8 mouse cellular contexts compared by ENCODE assay signal in the genomic region with DNA sequence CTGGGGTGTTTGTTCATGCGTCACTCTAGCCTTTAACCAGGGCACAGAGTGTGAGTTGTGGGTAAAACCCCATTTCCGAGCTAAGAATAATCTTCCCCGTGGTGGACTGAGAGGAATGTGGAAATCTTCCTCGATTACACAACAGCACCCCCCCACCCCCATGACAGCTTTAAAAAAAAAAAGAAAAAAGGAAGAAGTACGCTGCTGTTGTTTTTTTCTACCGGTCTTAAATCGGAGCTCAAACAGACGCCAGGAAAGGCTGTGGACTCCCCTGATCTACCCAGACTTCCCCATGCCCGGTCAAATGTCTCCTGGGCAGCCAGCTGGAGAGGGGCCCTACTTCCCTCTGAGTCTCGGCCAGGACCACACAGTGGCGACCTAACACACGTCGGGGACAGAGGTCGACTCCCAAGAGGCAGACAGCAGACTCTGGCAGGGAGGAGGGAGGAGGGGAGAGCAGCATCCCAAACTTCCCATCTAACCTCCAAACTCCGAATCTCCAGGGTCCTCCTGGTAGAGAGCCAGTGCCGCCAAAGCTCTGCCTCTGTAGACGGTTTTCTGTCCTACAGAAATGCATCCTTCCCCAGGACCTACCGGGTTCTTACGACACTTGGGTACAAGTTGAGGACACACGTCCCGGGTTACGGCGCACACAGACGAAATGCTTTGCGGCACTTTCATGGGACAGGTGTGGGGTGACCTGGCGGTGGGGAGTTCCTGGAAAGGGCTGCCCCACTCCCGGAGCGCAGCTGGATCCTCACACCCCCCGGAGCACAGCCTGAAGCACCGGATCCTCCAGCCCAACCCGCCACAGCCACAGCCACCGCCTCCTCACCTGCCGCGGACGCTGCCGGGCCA. TPM values are rescaled to one million over a fixed set of nuclear protein-coding genes. Genes with fewer than 3 reads are reported as not detected.
DNase-seq lines count a peak whose midpoint lies in the region; ATAC-seq and TF ChIP-seq lines count a peak whose summit lies in the region.

No protein-coding gene starts in this region.

- peak; percentile 30; the same call in 1 of the 2 replicates for ATAC-seq in hindbrain, postnatal 0 days
- peak; percentile 67 for ATAC-seq in megakaryocyte progenitor cell, adult 5-6 weeks (replicated peaks; ENCODE audit: poor library complexity)

- peak overlapping the region; percentile 77 for H3K4me2 ChIP-seq in hindbrain, postnatal 0 days (ENCODE audit: low read depth, low read length)

- intact Hi-C loops in left cerebral cortex, postnatal 25 days (cut with DNase I), result loop anchor here (1.0 to 5.0 kb wide), 3 partner anchors 38 to 483 kb away; partner anchors contain the start of genes Lig3, Nle1 and Tmem132e

- no peak for TF ChIP-seq CTCF in hindbrain, postnatal 0 days (IDR thresholded peaks at IDR 0.05; ENCODE audit: low read depth)

- H3K36me3 ChIP-seq in hindbrain, postnatal 0 days (ENCODE audit: insufficient read depth, low read length), result no peaks in the 10 kb centered on the region

- DNase-seq in ovary, adult 18-20 months (ENCODE audit: low spot score), result peak; percentile 19
- DNase-seq in ovary, postnatal 10 days (ENCODE audit: low spot score), result no peak
- DNase-seq in embryo, embryonic 10 days (ENCODE audit: low spot score), result peak; percentile 58
- DNase-seq in gastrocnemius, postnatal 10 days, result peak; percentile 60
- DNase-seq in hindbrain, postnatal 0 days (ENCODE audit: low spot score), result peak; percentile 11
- DNase-seq in left cerebral cortex, postnatal 25 days (ENCODE audit: low spot score in 2 of 2), result peak; percentile 30 to 49
- DNase-seq in right cerebral cortex, postnatal 25 days, result peak; percentile 32

- peak overlapping the region; percentile 1; the same call in 1 of the 2 replicates for H3K27ac ChIP-seq in hindbrain, postnatal 0 days

- H3K9ac ChIP-seq in hindbrain, postnatal 0 days (replicated peaks; ENCODE audit: low read length), result peak overlapping the region; percentile 59

- 4% methylated on average over 36 of the region's 36 CpGs for WGBS in hindbrain, postnatal 0 days

- H3K4me3 ChIP-seq in hindbrain, postnatal 0 days (ENCODE audit: low read length), result peak overlapping the region; percentile 79

- no peaks in the 10 kb centered on the region for H3K27me3 ChIP-seq in hindbrain, postnatal 0 days (ENCODE audit: insufficient read depth, low read length)

- no peaks in the 10 kb centered on the region for H3K4me1 ChIP-seq in hindbrain, postnatal 0 days (ENCODE audit: insufficient read depth, low read length)

- no peaks in the 10 kb centered on the region for H3K9me3 ChIP-seq in hindbrain, postnatal 0 days (ENCODE audit: low read length)

RNA-seq across cellular contexts. Expression of gene Rffl, which starts 0.6 kb away (rescaled TPM):
- total RNA-seq in gastrocnemius, postnatal 10 days (2021), result 1 to 10 TPM; 5.5 to 7.6 TPM
- total RNA-seq in hindbrain, postnatal 0 days (2014; rRNA removed), result 4.9 and 6.1 TPM in 2 replicates
- 2.5 and 3.2 TPM in 2 replicates for polyA plus RNA-seq in hindbrain, postnatal 0 days (2015; fragmentation: Nextera tagmentation; extraction: Ambion mirVana)
- total RNA-seq in left cerebral cortex, postnatal 25 days (2021), result 1 to 10 TPM; 8.6 to 9.7 TPM
- total RNA-seq in megakaryocyte progenitor cell, adult 5-6 weeks (2015), result 26.3 and 27.5 TPM in 2 replicates
- 18.3 and 18.9 TPM in 2 replicates for total RNA-seq in megakaryocyte progenitor cell, adult 5-6 weeks (2017)

RNA-seq across cellular contexts. Expression of gene Rad51d, which starts 20.0 kb away (rescaled TPM):
- total RNA-seq in gastrocnemius, postnatal 10 days (2021), result 1 to 10 TPM; 5.4 to 8.0 TPM
- 8.9 and 11.4 TPM in 2 replicates for total RNA-seq in hindbrain, postnatal 0 days (2014; rRNA removed)
- polyA plus RNA-seq in hindbrain, postnatal 0 days (2015; fragmentation: Nextera tagmentation; extraction: Ambion mirVana), result 9.7 TPM in 2 replicates
- 10 to 100 TPM; 14.1 to 16.6 TPM for total RNA-seq in left cerebral cortex, postnatal 25 days (2021)
- total RNA-seq in megakaryocyte progenitor cell, adult 5-6 weeks (2015), result 14.7 and 15.6 TPM in 2 replicates
- total RNA-seq in megakaryocyte progenitor cell, adult 5-6 weeks (2017), result 9.8 and 10.6 TPM in 2 replicates

RNA-seq across cellular contexts. Expression of gene Fndc8, which starts 21.5 kb away (rescaled TPM):
- not detected for total RNA-seq in gastrocnemius, postnatal 10 days (2021)
- not detected in 2 replicates for total RNA-seq in hindbrain, postnatal 0 days (2014; rRNA removed)
- 0.13 TPM in 1 of 2 replicates, not detected in the other for polyA plus RNA-seq in hindbrain, postnatal 0 days (2015; fragmentation: Nextera tagmentation; extraction: Ambion mirVana)
- total RNA-seq in left cerebral cortex, postnatal 25 days (2021), result not detected
- not detected in 2 replicates for total RNA-seq in megakaryocyte progenitor cell, adult 5-6 weeks (2015)
- not detected in 2 replicates for total RNA-seq in megakaryocyte progenitor cell, adult 5-6 weeks (2017)

RNA-seq across cellular contexts. Expression of gene Nle1, which starts 37.8 kb away (rescaled TPM):
- total RNA-seq in gastrocnemius, postnatal 10 days (2021), result 10 to 100 TPM; 11.1 to 18.7 TPM
- total RNA-seq in hindbrain, postnatal 0 days (2014; rRNA removed), result 23.5 and 34.2 TPM in 2 replicates
- 26.0 and 27.2 TPM in 2 replicates for polyA plus RNA-seq in hindbrain, postnatal 0 days (2015; fragmentation: Nextera tagmentation; extraction: Ambion mirVana)
- 10 to 100 TPM; 32.3 to 32.8 TPM for total RNA-seq in left cerebral cortex, postnatal 25 days (2021)
- 21.1 and 27.4 TPM in 2 replicates for total RNA-seq in megakaryocyte progenitor cell, adult 5-6 weeks (2015)
- 20.3 and 27.2 TPM in 2 replicates for total RNA-seq in megakaryocyte progenitor cell, adult 5-6 weeks (2017)

RNA-seq across cellular contexts. Expression of gene Unc45b, which starts 39.9 kb away (rescaled TPM):
- 100 to 1,000 TPM; 101 to 115 TPM for total RNA-seq in gastrocnemius, postnatal 10 days (2021)
- 0.42 and 4.5 TPM in 2 replicates for total RNA-seq in hindbrain, postnatal 0 days (2014; rRNA removed)
- polyA plus RNA-seq in hindbrain, postnatal 0 days (2015; fragmentation: Nextera tagmentation; extraction: Ambion mirVana), result 2.4 and 3.4 TPM in 2 replicates
- total RNA-seq in left cerebral cortex, postnatal 25 days (2021), result 1 to 10 TPM; 1.8 to 3.1 TPM
- 0.05 and 0.07 TPM in 2 replicates for total RNA-seq in megakaryocyte progenitor cell, adult 5-6 weeks (2015)
- not detected in 2 replicates for total RNA-seq in megakaryocyte progenitor cell, adult 5-6 weeks (2017)
